Mouse (Mus musculus): ENCODE measurements at regions not wholly inside any gene's neighbourhood (a gene's known extent, or its start where the extent isn't known, plus 50 kb on each side); places are given as distances from the start of the nearest gene placed in this dataset.

DNA sequence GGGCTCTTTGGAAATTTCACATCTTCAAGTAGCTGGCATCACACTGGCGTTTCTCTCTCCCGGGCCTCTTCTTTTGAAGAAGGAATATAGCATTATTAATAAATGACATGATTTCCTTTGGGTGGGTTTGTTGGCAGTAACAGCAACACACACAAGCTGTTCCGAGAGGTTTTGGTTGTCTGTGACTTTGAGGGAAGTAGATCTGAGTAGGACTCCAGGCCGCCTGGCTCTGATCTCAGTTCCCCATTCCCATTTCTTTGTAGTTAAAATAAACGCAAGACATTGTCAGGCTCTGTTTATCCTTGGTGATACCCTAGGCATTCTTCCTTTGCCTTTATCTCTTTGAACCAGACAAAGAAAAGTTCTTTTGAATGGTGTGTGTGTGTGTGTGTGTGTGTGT is 83.3 kb upstream of the Gm9887 start:
- no peak for DNase-seq (ENCODE audit: low read depth, low spot score)

DNA sequence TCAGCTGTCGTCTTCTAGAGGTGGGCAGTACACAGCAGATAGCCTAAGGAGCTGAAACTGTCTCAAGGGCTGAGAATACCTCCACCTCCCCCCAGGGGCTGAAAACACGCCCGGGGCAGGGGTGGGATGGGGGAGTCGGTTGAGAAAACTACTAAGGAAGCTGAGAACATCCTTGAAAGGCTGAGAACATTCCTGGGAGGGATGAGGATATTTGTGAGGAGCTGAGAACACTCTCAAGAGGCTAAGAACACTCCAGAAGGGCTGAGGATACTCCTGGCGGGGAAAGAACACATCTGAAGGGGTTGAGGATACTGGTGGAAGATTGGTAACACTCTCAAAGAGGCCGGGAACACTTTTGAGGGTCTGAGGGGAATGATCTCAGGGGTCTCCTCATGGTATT is 81.3 kb upstream of the Gm9887 start:
- DNase-seq (ENCODE audit: low read depth, low spot score): no peak

- no peak for DNase-seq (ENCODE audit: low read depth, low spot score)
Measured at GRCm38 (mm10) chr12:69452986-69453385, 80.7 kb upstream of the Gm9887 start.

- DNase-seq (ENCODE audit: low read depth, low spot score): no peak
Measured at GRCm38 (mm10) chr12:69451110-69451509, 78.9 kb upstream of the Gm9887 start.

DNA sequence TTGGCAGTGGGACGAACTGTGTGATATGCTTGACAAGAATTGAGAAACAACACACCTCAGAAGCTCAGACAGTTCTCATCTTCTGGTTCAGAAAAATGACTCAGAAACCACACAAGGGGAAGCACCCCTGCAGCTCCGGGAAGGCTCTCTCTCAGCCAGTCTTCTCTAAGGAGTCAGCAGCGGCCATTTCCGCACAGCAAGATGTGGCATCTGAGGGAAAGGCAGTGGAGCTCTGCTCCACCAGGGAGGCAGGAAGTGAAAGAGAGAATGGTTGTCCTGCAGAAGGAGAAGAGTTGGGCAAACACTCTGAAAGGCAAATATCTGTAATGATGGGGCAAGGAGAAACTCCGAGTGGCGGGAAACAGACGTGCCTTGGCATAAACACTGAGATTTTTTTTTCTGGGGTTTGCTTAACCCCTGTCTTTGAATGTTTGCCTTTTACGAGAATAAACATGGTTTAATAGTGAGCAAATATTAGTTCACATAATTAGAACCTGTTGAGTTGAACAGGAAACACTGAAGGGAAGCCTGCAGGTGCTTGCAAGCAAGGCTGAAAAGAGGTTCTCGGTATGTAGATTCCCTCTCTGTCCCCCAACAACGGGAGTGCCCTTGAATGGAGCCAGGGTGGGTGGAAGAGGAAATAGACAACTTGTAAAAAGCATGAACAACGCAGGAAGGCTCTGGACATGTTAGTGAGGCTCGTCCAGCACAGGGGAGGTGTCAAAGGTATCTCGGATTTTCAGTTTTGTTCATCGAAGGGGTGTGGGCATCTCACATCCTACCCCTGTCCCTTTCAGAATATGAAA is 75.9 kb upstream of the Gm9887 start:
- DNase-seq (ENCODE audit: low read depth, low spot score): no peak

DNA sequence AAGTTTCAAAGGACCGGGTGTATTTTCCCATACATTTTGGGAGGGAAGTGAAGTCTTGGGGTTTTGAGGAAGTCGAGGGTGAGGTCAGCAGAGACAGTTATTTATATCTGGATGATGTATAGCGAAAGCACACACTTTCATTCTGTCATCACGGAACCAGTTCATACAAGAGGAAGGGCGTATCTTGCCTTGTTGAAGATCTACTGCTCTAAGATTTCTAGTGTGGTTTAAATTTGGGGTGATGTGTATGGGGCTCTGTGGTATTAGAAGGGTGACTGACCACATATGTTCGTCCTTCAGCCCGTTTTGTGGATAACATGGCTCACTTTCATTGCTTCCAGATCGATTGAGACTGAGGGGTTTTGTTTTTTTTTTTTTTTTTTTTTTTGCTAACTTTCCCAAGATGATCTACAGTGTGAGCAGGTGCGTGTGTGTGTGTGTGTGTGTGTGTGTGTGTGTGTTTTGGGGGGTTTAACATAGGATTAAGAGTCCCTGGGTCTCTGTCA is 75.1 kb upstream of the Gm9887 start:
- DNase-seq (ENCODE audit: low read depth, low spot score): no peak

- DNase-seq (ENCODE audit: low read depth, low spot score): peak; percentile 85
Measured at GRCm38 (mm10) chr12:69446468-69447321, 74.4 kb upstream of the Gm9887 start.

DNA sequence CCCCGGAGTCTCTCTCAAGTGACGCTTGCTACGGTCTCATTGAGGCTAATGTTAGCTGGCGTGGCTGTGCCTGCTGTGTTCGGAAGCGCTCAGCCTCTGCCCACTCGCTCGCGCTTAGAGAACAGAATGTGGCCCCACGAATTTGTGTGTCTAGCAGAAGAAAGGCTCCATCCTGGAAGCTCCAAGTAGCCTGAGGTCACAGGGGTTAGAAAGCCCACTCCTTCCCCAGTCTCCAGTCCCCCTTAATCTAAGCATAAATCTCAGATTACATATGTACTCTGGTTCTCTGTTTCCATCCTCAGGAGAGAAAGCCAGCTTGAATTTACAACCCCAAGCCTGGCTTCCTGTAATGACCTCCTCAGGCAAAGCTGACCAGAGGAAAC is 73.8 kb upstream of the Gm9887 start:
- DNase-seq (ENCODE audit: low read depth, low spot score): no peak

GRCm38 (mm10) chr12:69442321-69442720 is 70.1 kb upstream of the Gm9887 start:
- DNase-seq (ENCODE audit: low read depth, low spot score): peak; percentile 50

GRCm38 (mm10) chr12:69441764-69442163 is 69.5 kb upstream of the Gm9887 start:
- no peak for DNase-seq (ENCODE audit: low read depth, low spot score)

GRCm38 (mm10) chr12:69438271-69438670 is 66.0 kb upstream of the Gm9887 start:
- no peak for DNase-seq (ENCODE audit: low read depth, low spot score)

GRCm38 (mm10) chr12:69436839-69437501 is 64.7 kb upstream of the Gm9887 start:
- peak; percentile 63 for DNase-seq (ENCODE audit: low read depth, low spot score)

DNA sequence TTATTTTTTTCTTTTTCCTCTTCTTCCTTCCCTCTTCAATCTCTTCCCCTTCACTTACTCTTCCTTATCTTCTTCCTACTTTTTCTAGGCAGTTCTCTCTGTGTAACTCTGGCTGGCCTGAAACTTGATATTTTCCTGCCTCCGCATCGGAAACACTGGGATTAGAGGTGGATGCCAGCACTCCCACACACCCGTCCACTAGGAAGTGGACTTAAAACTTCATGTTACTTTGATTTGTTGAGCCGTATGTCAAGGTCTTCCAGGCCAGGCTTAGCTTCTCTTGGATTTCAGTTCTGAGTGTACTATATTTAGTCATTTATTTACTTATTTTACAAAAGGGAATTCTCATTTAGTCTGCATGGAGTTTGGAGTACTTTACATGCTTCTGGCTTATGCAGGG is 62.1 kb upstream of the Gm9887 start:
- DNase-seq (ENCODE audit: low read depth, low spot score): no peak

DNA sequence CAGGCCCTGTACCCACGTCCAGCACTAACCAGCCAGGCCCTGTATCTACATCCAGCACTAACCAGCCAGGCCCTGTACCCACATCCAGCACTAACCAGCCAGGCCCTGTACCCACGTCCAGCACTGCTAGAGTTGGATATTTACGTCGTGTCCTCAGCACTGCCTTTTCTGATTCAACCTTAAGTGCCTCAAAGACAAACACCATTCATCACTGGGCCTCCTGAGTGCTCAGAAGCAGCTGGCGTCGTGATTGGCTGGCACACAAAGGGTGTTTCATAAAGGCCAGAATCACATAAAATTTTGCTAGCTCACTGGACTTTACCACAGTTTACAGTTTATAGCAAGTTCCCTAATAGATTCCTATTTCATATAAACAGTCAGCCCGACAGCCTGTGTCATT is 59.8 kb upstream of the Gm9887 start:
- DNase-seq (ENCODE audit: low read depth, low spot score): no peak

DNA sequence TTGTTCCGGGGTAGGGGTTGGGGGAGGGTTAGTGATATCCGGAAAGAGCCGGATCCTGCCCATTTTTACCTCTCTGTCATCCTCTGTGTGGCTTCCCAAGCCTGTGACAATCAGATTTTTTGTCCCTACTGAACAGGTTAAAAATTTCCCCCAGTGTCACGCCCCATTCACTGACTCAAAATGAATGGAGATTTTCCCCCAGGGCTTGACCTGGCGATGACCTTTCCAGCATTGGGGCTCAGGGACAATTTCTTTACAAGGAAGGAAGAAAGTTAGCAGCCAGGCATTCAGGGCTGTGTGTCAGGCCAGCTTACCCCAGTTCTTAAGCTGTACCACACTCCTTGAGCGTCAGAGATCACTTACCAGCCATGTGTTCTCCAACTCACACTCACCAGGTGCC is 55.9 kb upstream of the Gm9887 start:
- peak; percentile 55 for DNase-seq (ENCODE audit: low read depth, low spot score)

DNA sequence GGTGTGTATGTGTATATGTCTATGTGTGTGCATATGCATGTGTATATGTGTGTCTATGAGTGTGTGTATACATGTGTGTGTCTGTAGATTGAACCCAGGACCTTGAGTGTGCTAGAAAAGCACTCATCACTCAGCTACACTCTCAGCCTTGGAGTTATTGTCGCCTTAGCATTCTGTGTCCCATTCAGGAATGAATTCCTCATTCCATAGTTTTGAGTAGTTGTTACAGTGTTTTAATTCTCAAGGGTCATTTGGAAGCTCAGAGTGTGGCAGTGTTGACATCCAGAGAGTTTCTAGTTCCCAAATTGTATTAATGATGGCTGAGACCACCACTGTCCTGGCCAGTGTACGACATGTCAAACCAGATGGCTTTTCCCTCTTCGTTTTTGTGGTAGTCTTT is 53.4 kb upstream of the Gm9887 start:
- DNase-seq (ENCODE audit: low read depth, low spot score): no peak

GRCm38 (mm10) chr12:69424971-69425370 is 52.7 kb upstream of the Gm9887 start:
- peak; percentile 17 for DNase-seq (ENCODE audit: low read depth, low spot score)
